Mouse (Mus musculus) lung, adult 2 months (tissue): ENCODE results near the gene Tor1aip2. TPM values are rescaled to one million over a fixed set of nuclear protein-coding genes. Genes with fewer than 3 reads are reported as not detected.
A peak's percentile ranks its signal among the peaks of the same experiment; 100 is the strongest.
"Not testable (repeated sequence)": the region's sequence is repeated elsewhere in the genome, so short reads cannot be mapped to it uniquely, and the experiment has no call there.

Source experiments
- DNase-seq: peaks from one replicate; pipeline ENCODE4 v3.0.0; 2022
- H3K4me1 ChIP-seq: fragments of 200-500 bp; 2 replicates; pipeline ENCODE4 v1.6.1; 2011; ENCODE audit warnings: low read length; ENCODE audit not compliant: control insufficient read depth, insufficient read depth
- H3K4me3 ChIP-seq: fragments of 200-500 bp; replicated peaks from 2 replicates; pipeline ENCODE3; 2011; ENCODE audit warnings: low read depth, mild to moderate bottlenecking, control low read depth, low read length; ENCODE audit errors: extremely low read depth
- CTCF ChIP-seq: fragments of 200-500 bp; IDR thresholded peaks from 2 replicates; pipeline ENCODE4 v1.5.1; 2011; ENCODE audit warnings: mild to moderate bottlenecking, low read length, control low read depth; ENCODE audit not compliant: insufficient read depth
- POLR2A ChIP-seq: fragments of 200-500 bp; IDR thresholded peaks from 2 replicates; pipeline ENCODE4 v1.6.1; 2011; ENCODE audit warnings: low read depth, mild to moderate bottlenecking, control low read depth, low read length, borderline replicate concordance; ENCODE audit errors: extremely low read depth
- WGBS: fragments of 180-500 bp; shearing (Covaris S2); methylation state at CpG from one replicate; pipeline ENCODE4 v1.1.7; 2018; 5-methylcytosine and 5-hydroxymethylcytosine counted together
- polyA plus RNA-seq: library from polyadenylated mRNA; depleted of rRNA; stranded (reverse); fragments of >200 nt; gene quantifications from 2 replicates; pipeline ENCODE4 v1.2.3, GENCODE M21; 2012

Tor1aip2 gene
- polyA plus RNA-seq, 1 experiment = 62.4 TPM

- Histone ChIP-seq H3K4me1 (peaks cover 2% of the 10 kb centered on the region; the same call in 1 of the 2 replicates), H3K4me3 (no peak overlapping the region)
- WGBS = 77% methylated on average over 1 of the region's 1 CpGs
- DNase-seq = no peak
- TF ChIP-seq POLR2A = no peak
- no peak for TF ChIP-seq CTCF
Measured at GRCm38 (mm10) chr1:156019800-156020199, 15.4 kb upstream of the Tor1aip2 start.

GRCm38 (mm10) chr1:156020402-156020801 is 14.8 kb upstream of the Tor1aip2 start:
- TF ChIP-seq CTCF (no peak), POLR2A (no peak)
- no peak for DNase-seq
- no peak overlapping the region for H3K4me3 ChIP-seq
- peaks cover 2% of the 10 kb centered on the region; the same call in 1 of the 2 replicates for H3K4me1 ChIP-seq
- 91% methylated on average over 1 of the region's 1 CpGs for WGBS

GRCm38 (mm10) chr1:156024831-156025503 is 10.2 kb upstream of the Tor1aip2 start:
- WGBS = 72% methylated on average over 8 of the region's 8 CpGs
- no peak for TF ChIP-seq CTCF
- no peak for TF ChIP-seq POLR2A

GRCm38 (mm10) chr1:156027849-156028248 is 7.4 kb upstream of the Tor1aip2 start:
- DNase-seq = no peak
- Histone ChIP-seq H3K4me1 (peaks cover 3% of the 10 kb centered on the region; the same call in 1 of the 2 replicates), H3K4me3 (no peak overlapping the region)
- 75% methylated on average over 3 of the region's 3 CpGs for WGBS
- no peak for TF ChIP-seq CTCF

More at GRCm38 (mm10) chr1:156024831-156025503, 10.2 kb upstream of the Tor1aip2 start:
- H3K4me3 ChIP-seq = no peak overlapping the region
- peaks cover 3% of the 10 kb centered on the region; the same call in 1 of the 2 replicates for H3K4me1 ChIP-seq
- DNase-seq = no peak

GRCm38 (mm10) chr1:156028340-156028975 is 6.7 kb upstream of the Tor1aip2 start:
- Histone ChIP-seq H3K4me1 (peaks cover 3% of the 10 kb centered on the region; the same call in 1 of the 2 replicates), H3K4me3 (no peak overlapping the region)
- no peak for DNase-seq
- TF ChIP-seq POLR2A = no peak
- no peak for TF ChIP-seq CTCF
- 67% methylated on average over 4 of the region's 4 CpGs for WGBS

- Histone ChIP-seq H3K4me1 (peaks cover 5% of the 10 kb centered on the region), H3K4me3 (no peak overlapping the region)
- no peak for TF ChIP-seq POLR2A
- TF ChIP-seq CTCF = no peak
- WGBS = 93% methylated on average over 7 of the region's 7 CpGs
- no peak for DNase-seq
Measured at GRCm38 (mm10) chr1:156033921-156034320, 1.3 kb upstream of the Tor1aip2 start.

- Histone ChIP-seq H3K4me1 (peaks cover 5% of the 10 kb centered on the region), H3K4me3 (peak overlapping the region; percentile 36)
- TF ChIP-seq POLR2A = no peak
- no peak for DNase-seq
- WGBS = 14% methylated on average over 1 of the region's 1 CpGs
Measured at GRCm38 (mm10) chr1:156034661-156035060, 542 bp upstream of the Tor1aip2 start.

- DNase-seq = peak; percentile 97
- WGBS = under 1% methylated on average over 59 of the region's 59 CpGs
- TF ChIP-seq POLR2A (peak; percentile 84), CTCF (peak; percentile 70)
- Histone ChIP-seq H3K4me1 (peaks cover 5% of the 10 kb centered on the region), H3K4me3 (peak within 1 kb of the TSS; percentile 92)
Measured at GRCm38 (mm10) chr1:156035930-156036737, 931 bp downstream of the Tor1aip2 start, which contains the start of gene Tor1aip1. TSS of gene Tor1aip1 (minus strand) at chr1:156036480.

GRCm38 (mm10) chr1:156037144-156037583 is 2.0 kb downstream of the Tor1aip2 start:
- WGBS = 6% methylated on average over 5 of the region's 5 CpGs
- DNase-seq = peak; percentile 51
- H3K4me3 ChIP-seq = peak overlapping the region; percentile 69
- TF ChIP-seq CTCF = no peak
- TF ChIP-seq POLR2A = peak; percentile 91; the same call in 1 of the 2 replicates
- peaks cover 11% of the 10 kb centered on the region for H3K4me1 ChIP-seq

GRCm38 (mm10) chr1:156039989-156040388 is 4.8 kb downstream of the Tor1aip2 start:
- DNase-seq, H3K4me3 ChIP-seq, H3K4me1 ChIP-seq: not testable (repeated sequence)
- WGBS = 68% methylated on average over 7 of the region's 7 CpGs
